Mouse (Mus musculus) heart, adult 2 months (tissue): ENCODE results near the gene Kcnq1. TPM values are rescaled to one million over a fixed set of nuclear protein-coding genes. Genes with fewer than 3 reads are reported as not detected.

ENCODE experiments used
- DNase-seq, 2 experiments: peaks; one replicate each; pipeline ENCODE4 v3.0.0; 2021
- H3K27ac ChIP-seq: fragments of 200-600 bp; 2 replicates; pipeline ENCODE4 v1.8.1; 2022
- H3K27me3 ChIP-seq: fragments of 200-500 bp; 2 replicates; pipeline ENCODE4 v1.6.1; 2012; ENCODE audit warnings: mild to moderate bottlenecking, low read length, inconsistent platforms, mixed read lengths; ENCODE audit not compliant: control insufficient read depth, insufficient read depth
- H3K36me3 ChIP-seq: fragments of 200-500 bp; 2 replicates; pipeline ENCODE4 v1.6.1; 2012; ENCODE audit warnings: low read length, inconsistent platforms; ENCODE audit not compliant: control insufficient read depth, insufficient read depth
- H3K4me1 ChIP-seq: fragments of 200-500 bp; 2 replicates; pipeline ENCODE4 v1.6.1; 2011; ENCODE audit warnings: low read length; ENCODE audit not compliant: control insufficient read depth, insufficient read depth
- H3K4me3 ChIP-seq: fragments of 200-600 bp; 2 replicates; pipeline ENCODE4 v1.8.1; 2022
- H3K79me2 ChIP-seq: fragments of 200-500 bp; replicated peaks from 2 replicates; pipeline ENCODE4 v1.6.1; 2012; ENCODE audit warnings: mild to moderate bottlenecking, inconsistent platforms, low read length, moderate library complexity, mixed read lengths; ENCODE audit not compliant: control insufficient read depth, insufficient read depth
- H3K9ac ChIP-seq: fragments of 200-500 bp; 2 replicates; pipeline ENCODE4 v1.6.1; 2012; ENCODE audit warnings: low read depth, mild to moderate bottlenecking, control low read depth, inconsistent platforms, low read length, mixed read lengths
- CTCF ChIP-seq: fragments of 200-600 bp; IDR thresholded peaks from 2 replicates; pipeline ENCODE4 v1.8.1; 2022; ENCODE audit warnings: antibody characterized with exemption, mild to moderate bottlenecking, moderate library complexity
- EP300 ChIP-seq: fragments of 200-500 bp; IDR thresholded peaks from 2 replicates; pipeline ENCODE4 v1.6.1; 2011; ENCODE audit warnings: low read depth, low read length, control low read depth; ENCODE audit not compliant: insufficient read depth
- POLR2A ChIP-seq: fragments of 200-500 bp; IDR thresholded peaks from 2 replicates; pipeline ENCODE4 v1.6.1; 2011; ENCODE audit warnings: mild to moderate bottlenecking, low read depth, low read length, control low read depth; ENCODE audit not compliant: insufficient read depth
- WGBS: fragments of 180-500 bp; shearing (Covaris S2); methylation state at CpG from one replicate; pipeline ENCODE4 v1.1.7; 2018; 5-methylcytosine and 5-hydroxymethylcytosine counted together
- intact Hi-C: fragments of 180-260 bp; cut with DNase I; formaldehyde crosslinking; loops from one replicate; pipeline ENCODE4 v1.15.1; 2025
- polyA plus RNA-seq: library from polyadenylated mRNA; depleted of rRNA; stranded (reverse); fragments of >200 nt; gene quantifications from 2 replicates; pipeline ENCODE4 v1.2.3, GENCODE M21; 2012
- total RNA-seq, 2 experiments: library from RNA; stranded (reverse); gene quantifications; 2 replicates each; pipeline ENCODE4 v1.2.3; 2021

Kcnq1 gene
- total and polyA plus RNA-seq, 3 experiments, result 32.4 to 42.0 (median 34.2) TPM

GRCm38 (mm10) chr7:143373265-143373664 lies 267.1 kb downstream of the Kcnq1 start:
- Histone ChIP-seq H3K79me2 (no peaks in the 10 kb centered on the region), H3K9ac (no peak overlapping the region), H3K4me1 (peaks cover 7% of the 10 kb centered on the region), H3K27me3 (no peaks in the 10 kb centered on the region), H3K27ac (no peak overlapping the region), H3K4me3 (no peak overlapping the region), H3K36me3 (no peaks in the 10 kb centered on the region)
- no peak for DNase-seq
- intact Hi-C loops, result no loop called here
- TF ChIP-seq EP300 (no peak), CTCF (no peak)
- WGBS, result 66% methylated on average over 3 of the region's 3 CpGs

DNA sequence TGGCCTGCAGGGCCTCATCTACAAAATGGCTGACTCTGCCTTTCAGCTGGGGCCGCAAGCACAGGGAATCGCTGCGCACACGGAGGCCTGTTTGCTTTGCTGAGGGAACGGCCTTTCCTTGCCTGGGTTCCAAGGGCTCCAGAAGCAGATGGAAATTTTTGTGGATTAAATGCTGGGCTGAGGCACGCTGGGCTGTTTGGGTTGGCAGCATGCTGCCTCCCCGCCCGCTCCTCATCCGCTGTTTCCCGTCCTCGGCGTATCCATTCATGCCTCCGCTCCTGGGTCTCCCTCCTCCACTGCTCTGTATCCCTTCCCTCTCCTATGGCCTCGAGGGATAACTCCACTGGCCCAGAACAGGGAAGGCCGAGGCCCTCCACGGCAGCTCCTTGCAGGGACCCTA lies 269.8 kb downstream of the Kcnq1 start:
- H3K27ac ChIP-seq, result no peak overlapping the region; the same call in 1 of the 2 replicates
- no peaks in the 10 kb centered on the region for H3K27me3 ChIP-seq
- no peaks in the 10 kb centered on the region for H3K36me3 ChIP-seq
- H3K79me2 ChIP-seq, result no peaks in the 10 kb centered on the region
- peak in 1 of 2 experiments; percentile 52 for DNase-seq
- WGBS, result 67% methylated on average over 16 of the region's 16 CpGs
- intact Hi-C loops, result no loop called here
- H3K4me1 ChIP-seq, result peaks cover 6% of the 10 kb centered on the region
- TF ChIP-seq EP300 (0 out of 2 replicates have a peak, but pooled peaks have one; percentile 8), POLR2A (no peak)
- no peak overlapping the region for H3K9ac ChIP-seq
- no peak overlapping the region for H3K4me3 ChIP-seq

DNA sequence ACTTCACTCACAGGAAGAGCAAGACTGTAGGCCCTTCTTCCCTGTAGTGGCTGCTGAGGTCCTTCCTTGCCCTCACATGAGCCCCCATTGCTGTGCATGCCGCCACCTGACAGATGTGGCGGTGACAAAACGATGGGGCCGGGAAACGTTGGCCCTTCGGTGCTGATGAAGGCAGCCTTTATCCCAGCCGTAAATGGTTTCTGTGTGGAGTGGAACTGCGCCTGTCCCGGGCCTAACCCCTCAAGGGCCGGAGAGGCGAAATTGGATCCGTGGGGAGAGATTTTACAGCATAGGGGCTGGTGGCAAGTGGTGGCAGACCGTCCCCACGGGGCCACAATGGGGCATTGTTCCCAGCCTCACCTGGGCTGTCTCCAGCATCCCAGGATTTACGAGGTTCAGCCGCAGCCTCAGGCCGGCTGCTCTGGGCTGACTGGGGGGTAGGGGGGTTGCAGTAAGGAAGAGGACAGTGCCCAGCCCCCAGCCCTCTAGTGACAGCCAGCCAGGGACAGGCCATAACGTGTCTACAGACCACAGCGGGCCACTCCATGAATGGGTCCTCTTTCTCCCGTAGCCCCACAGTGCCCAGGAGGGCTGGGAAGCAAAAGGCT lies 274.4 kb downstream of the Kcnq1 start:
- H3K27me3 ChIP-seq, result no peaks in the 10 kb centered on the region
- DNase-seq, result no peak
- H3K79me2 ChIP-seq, result no peaks in the 10 kb centered on the region
- WGBS, result 92% methylated on average over 20 of the region's 20 CpGs
- peaks cover 2% of the 10 kb centered on the region for H3K4me1 ChIP-seq
- H3K36me3 ChIP-seq, result no peaks in the 10 kb centered on the region
- H3K4me3 ChIP-seq, result no peak overlapping the region
- no peak overlapping the region for H3K9ac ChIP-seq
- TF ChIP-seq EP300, result no peak
- no peak for TF ChIP-seq POLR2A
- no peak for TF ChIP-seq CTCF
- intact Hi-C loops, result no loop called here
- H3K27ac ChIP-seq, result no peak overlapping the region

GRCm38 (mm10) chr7:143386632-143387031 lies 280.5 kb downstream of the Kcnq1 start:
- Histone ChIP-seq H3K36me3 (no peaks in the 10 kb centered on the region), H3K79me2 (no peaks in the 10 kb centered on the region), H3K4me1 (peaks cover 8% of the 10 kb centered on the region; the same call in 1 of the 2 replicates), H3K4me3 (no peak overlapping the region), H3K27me3 (no peaks in the 10 kb centered on the region), H3K27ac (no peak overlapping the region), H3K9ac (no peak overlapping the region)
- no peak for DNase-seq
- no peak for TF ChIP-seq POLR2A
- WGBS, result 52% methylated on average over 1 of the region's 1 CpGs
- intact Hi-C loops, result no loop called here

GRCm38 (mm10) chr7:143388783-143389695 lies 282.9 kb downstream of the Kcnq1 start:
- Histone ChIP-seq H3K27ac (peak overlapping the region; percentile 40; the same call in 1 of the 2 replicates), H3K4me1 (peaks cover 8% of the 10 kb centered on the region; the same call in 1 of the 2 replicates), H3K36me3 (no peaks in the 10 kb centered on the region), H3K9ac (no peak overlapping the region; the same call in 1 of the 2 replicates), H3K79me2 (no peaks in the 10 kb centered on the region), H3K4me3 (no peak overlapping the region), H3K27me3 (no peaks in the 10 kb centered on the region)
- peak; percentile 69 to 71 for DNase-seq
- TF ChIP-seq EP300, result no peak
- TF ChIP-seq POLR2A, result no peak
- no peak for TF ChIP-seq CTCF
- intact Hi-C loops, result no loop called here
- 51% methylated on average over 27 of the region's 27 CpGs for WGBS

- 37% methylated on average over 2 of the region's 2 CpGs for WGBS
These were observed 283.7 kb downstream of the Kcnq1 start for GRCm38 (mm10) chr7:143389860-143390259.

More at GRCm38 (mm10) chr7:143389860-143390259, 283.7 kb downstream of the Kcnq1 start:
- H3K36me3 ChIP-seq, result no peaks in the 10 kb centered on the region
- intact Hi-C loops, result no loop called here
- DNase-seq, result no peak
- peaks cover 10% of the 10 kb centered on the region for H3K4me1 ChIP-seq
- TF ChIP-seq POLR2A (no peak), CTCF (no peak), EP300 (no peak)
- H3K4me3 ChIP-seq, result no peak overlapping the region
- no peaks in the 10 kb centered on the region for H3K79me2 ChIP-seq
- no peak overlapping the region for H3K9ac ChIP-seq
- H3K27ac ChIP-seq, result no peak overlapping the region
- H3K27me3 ChIP-seq, result no peaks in the 10 kb centered on the region
